Mouse (Mus musculus): Measurements from ENCODE around the gene Hcst. TPM values are rescaled to one million over a fixed set of nuclear protein-coding genes. Genes with fewer than 3 reads are reported as not detected.

The Hcst gene
- polyA plus RNA-seq, 1 experiment from 2014 or later, result 0.95 TPM

DNA sequence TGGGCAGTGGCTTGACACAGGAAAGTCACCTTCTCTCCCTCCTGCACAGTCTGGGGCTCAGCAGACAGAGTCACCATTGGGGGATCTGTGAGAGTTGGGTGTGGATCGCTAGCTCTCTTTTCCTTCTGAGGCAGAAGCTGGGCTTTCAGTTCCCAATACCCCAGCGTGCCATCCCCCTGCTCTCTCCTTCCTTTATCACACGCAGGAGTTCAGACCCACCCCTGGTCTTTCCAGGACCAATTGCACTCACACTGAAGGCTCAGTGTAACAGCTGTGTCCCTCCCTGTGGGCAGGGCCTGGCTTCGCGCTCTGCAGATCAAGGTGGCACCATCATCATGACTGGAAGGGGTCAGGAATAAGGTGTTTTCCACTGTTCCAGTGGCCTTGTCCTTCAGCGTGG lies 34.6 kb upstream of the Hcst start:
- ATAC-seq, result 0 out of 2 replicates have a peak, but pooled peaks have one; percentile 4
- Histone ChIP-seq H3K4me2 (ENCODE audit: low read length) (peak overlapping the region; percentile 51), H3K4me3 (ENCODE audit: low read length) (peak overlapping the region; percentile 29), H3K9me3 (ENCODE audit: control insufficient read depth, low read length) (no peaks in the 10 kb centered on the region), H3K9ac (ENCODE audit: low read depth, low read length) (no peak overlapping the region), H3K27ac (ENCODE audit: low read depth, low read length) (no peak overlapping the region), H3K4me1 (ENCODE audit: control insufficient read depth, insufficient read depth, low read depth, low read length) (peaks cover 26% of the 10 kb centered on the region), H3K36me3 (ENCODE audit: control insufficient read depth, insufficient read depth, low read length) (no peaks in the 10 kb centered on the region), H3K27me3 (replicated peaks; ENCODE audit: control insufficient read depth, insufficient read depth, low read length) (peaks cover 37% of the 10 kb centered on the region)
- 14% methylated on average over 6 of the region's 6 CpGs for WGBS

DNA sequence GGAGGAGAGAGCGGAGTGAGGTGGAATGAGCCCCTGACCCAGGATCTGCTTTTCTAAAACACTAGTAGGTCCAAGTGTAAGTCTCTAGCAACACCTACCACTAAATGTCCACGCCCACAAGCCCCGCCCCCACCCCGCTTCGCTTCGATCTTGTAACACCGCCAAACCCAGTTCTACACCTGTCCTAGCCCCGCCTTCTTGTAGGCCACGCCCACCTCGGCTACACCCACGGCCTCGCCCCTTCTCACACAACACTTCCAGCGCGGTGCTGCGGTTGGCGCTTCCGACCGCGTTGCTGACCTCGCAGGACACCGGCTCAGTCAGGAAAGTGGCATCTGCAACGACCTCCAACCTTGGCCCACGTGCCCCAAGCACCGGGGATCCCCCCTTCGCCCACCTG lies 34.1 kb upstream of the Hcst start:
- WGBS, result 3% methylated on average over 25 of the region's 25 CpGs

GRCm38 (mm10) chr7:30453327-30453726 lies 33.7 kb upstream of the Hcst start:
- Histone ChIP-seq H3K4me2 (ENCODE audit: low read length) (peak overlapping the region; percentile 51), H3K27me3 (replicated peaks; ENCODE audit: control insufficient read depth, insufficient read depth, low read length) (peaks cover 37% of the 10 kb centered on the region), H3K4me1 (ENCODE audit: control insufficient read depth, insufficient read depth, low read depth, low read length) (peaks cover 26% of the 10 kb centered on the region), H3K36me3 (ENCODE audit: control insufficient read depth, insufficient read depth, low read length) (no peaks in the 10 kb centered on the region), H3K27ac (ENCODE audit: low read depth, low read length) (no peak overlapping the region), H3K9me3 (ENCODE audit: control insufficient read depth, low read length) (no peaks in the 10 kb centered on the region), H3K4me3 (ENCODE audit: low read length) (peak overlapping the region; percentile 29), H3K9ac (ENCODE audit: low read depth, low read length) (peak overlapping the region; percentile 43; the same call in 1 of the 2 replicates)
- 13% methylated on average over 25 of the region's 25 CpGs for WGBS
- no peak for ATAC-seq

More for the DNA sequence above, 34.1 kb upstream of the Hcst start:
- H3K36me3 ChIP-seq (ENCODE audit: control insufficient read depth, insufficient read depth, low read length), result no peaks in the 10 kb centered on the region
- H3K4me2 ChIP-seq (ENCODE audit: low read length), result peak overlapping the region; percentile 51
- peak overlapping the region; percentile 29 for H3K4me3 ChIP-seq (ENCODE audit: low read length)
- H3K27me3 ChIP-seq (replicated peaks; ENCODE audit: control insufficient read depth, insufficient read depth, low read length), result peaks cover 37% of the 10 kb centered on the region
- no peaks in the 10 kb centered on the region for H3K9me3 ChIP-seq (ENCODE audit: control insufficient read depth, low read length)
- no peak overlapping the region for H3K27ac ChIP-seq (ENCODE audit: low read depth, low read length)
- H3K9ac ChIP-seq (ENCODE audit: low read depth, low read length), result peak overlapping the region; percentile 43; the same call in 1 of the 2 replicates
- peaks cover 26% of the 10 kb centered on the region for H3K4me1 ChIP-seq (ENCODE audit: control insufficient read depth, insufficient read depth, low read depth, low read length)
- ATAC-seq, result 0 out of 2 replicates have a peak, but pooled peaks have one; percentile 2

DNA sequence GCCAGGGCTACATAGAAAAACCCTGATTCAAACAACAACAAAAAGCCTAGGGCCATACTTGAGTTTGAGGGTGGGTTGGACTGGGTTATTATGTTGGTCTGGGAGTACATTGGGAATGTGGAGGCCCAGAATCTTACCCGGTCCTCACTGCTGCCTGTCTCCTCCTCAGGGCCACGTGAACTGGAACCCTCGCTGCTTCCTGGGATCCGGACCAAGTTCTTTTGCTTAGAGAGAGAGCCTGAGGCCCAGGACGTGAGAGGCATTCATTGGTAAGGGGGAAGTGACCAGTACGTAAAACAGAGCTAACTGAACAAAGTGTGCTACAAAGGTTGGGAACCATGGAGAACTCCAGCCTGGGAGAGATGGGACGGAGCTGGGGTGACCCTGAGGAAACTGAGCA lies 30.6 kb upstream of the Hcst start:
- no peaks in the 10 kb centered on the region for H3K36me3 ChIP-seq (ENCODE audit: control insufficient read depth, insufficient read depth, low read length)
- no peak overlapping the region for H3K4me3 ChIP-seq (ENCODE audit: low read length)
- H3K4me1 ChIP-seq (ENCODE audit: control insufficient read depth, insufficient read depth, low read depth, low read length), result peaks cover 11% of the 10 kb centered on the region
- 65% methylated on average over 7 of the region's 7 CpGs for WGBS
- peaks cover 22% of the 10 kb centered on the region for H3K27me3 ChIP-seq (replicated peaks; ENCODE audit: control insufficient read depth, insufficient read depth, low read length)
- H3K9ac ChIP-seq (ENCODE audit: low read depth, low read length), result no peak overlapping the region
- no peak overlapping the region for H3K27ac ChIP-seq (ENCODE audit: low read depth, low read length)
- no peaks in the 10 kb centered on the region for H3K9me3 ChIP-seq (ENCODE audit: control insufficient read depth, low read length)
- ATAC-seq, result no peak
- H3K4me2 ChIP-seq (ENCODE audit: low read length), result no peak overlapping the region

- WGBS, result under 1% methylated on average over 58 of the region's 72 CpGs
- Histone ChIP-seq H3K27ac (ENCODE audit: low read depth, low read length) (peak within 1 kb of the TSS; percentile 98), H3K9me3 (ENCODE audit: control insufficient read depth, low read length) (no peaks in the 10 kb centered on the region), H3K4me2 (ENCODE audit: low read length) (peak within 1 kb of the TSS; percentile 85), H3K27me3 (replicated peaks; ENCODE audit: control insufficient read depth, insufficient read depth, low read length) (no peaks in the 10 kb centered on the region), H3K9ac (ENCODE audit: low read depth, low read length) (peak within 1 kb of the TSS; percentile 97), H3K4me1 (ENCODE audit: control insufficient read depth, insufficient read depth, low read depth, low read length) (peaks cover 14% of the 10 kb centered on the region), H3K4me3 (ENCODE audit: low read length) (peak within 1 kb of the TSS; percentile 93), H3K36me3 (ENCODE audit: control insufficient read depth, insufficient read depth, low read length) (peaks cover 15% of the 10 kb centered on the region)
- peak; percentile 85 for ATAC-seq
These were observed 25.5 kb upstream of the Hcst start, which contains the start of gene Aplp1 for GRCm38 (mm10) chr7:30444971-30445751. TSS of gene Aplp1 (minus strand) at chr7:30445535.

DNA sequence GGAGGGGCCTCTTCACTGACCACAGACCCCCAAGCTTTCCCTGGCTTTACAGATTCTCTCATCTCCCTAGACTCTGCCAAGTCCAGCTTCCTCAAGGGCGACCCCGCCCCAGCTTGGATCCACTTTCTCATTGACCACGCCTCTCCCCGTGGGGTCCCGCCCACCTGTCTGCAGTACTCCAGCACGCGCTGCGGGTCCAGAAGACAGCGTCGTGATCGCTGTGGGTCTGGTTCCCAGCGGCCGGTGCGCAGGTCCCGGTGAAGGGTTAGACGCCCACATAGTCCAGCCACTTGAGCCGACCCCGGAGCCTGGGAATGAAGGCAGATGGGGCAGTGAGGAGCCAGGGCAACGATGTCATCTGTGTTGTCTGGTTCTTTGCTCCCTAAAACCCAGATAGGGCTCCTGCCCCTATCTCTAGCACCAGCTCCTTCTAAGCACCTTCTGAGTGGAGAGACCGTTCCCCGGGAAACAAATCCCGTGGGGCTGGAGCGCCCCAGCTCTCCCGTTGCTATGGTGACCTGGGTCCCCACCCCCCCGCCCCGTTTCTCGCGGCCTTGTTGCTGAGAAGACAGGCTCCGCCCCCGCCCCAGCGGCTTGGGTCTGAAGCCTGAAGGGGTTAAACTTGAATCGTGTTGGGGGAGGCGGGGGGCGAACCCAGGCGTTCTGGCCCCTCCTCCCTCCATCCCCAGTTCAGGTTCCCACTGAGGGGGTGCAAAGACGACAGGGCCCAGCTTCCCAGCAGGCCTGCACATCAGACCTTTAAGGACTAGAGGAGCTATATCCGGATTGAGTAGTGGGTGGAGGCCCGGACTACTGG lies 24.7 kb upstream of the Hcst start:
- peaks cover 21% of the 10 kb centered on the region for H3K36me3 ChIP-seq (ENCODE audit: control insufficient read depth, insufficient read depth, low read length)
- no peaks in the 10 kb centered on the region for H3K27me3 ChIP-seq (replicated peaks; ENCODE audit: control insufficient read depth, insufficient read depth, low read length)
- H3K27ac ChIP-seq (ENCODE audit: low read depth, low read length), result peak overlapping the region; percentile 98
- H3K4me2 ChIP-seq (ENCODE audit: low read length), result peak overlapping the region; percentile 85
- peak overlapping the region; percentile 93 for H3K4me3 ChIP-seq (ENCODE audit: low read length)
- H3K9ac ChIP-seq (ENCODE audit: low read depth, low read length), result peak overlapping the region; percentile 97
- peak; percentile 53 for ATAC-seq
- peaks cover 14% of the 10 kb centered on the region for H3K4me1 ChIP-seq (ENCODE audit: control insufficient read depth, insufficient read depth, low read depth, low read length)
- under 1% methylated on average over 38 of the region's 38 CpGs for WGBS
- H3K9me3 ChIP-seq (ENCODE audit: control insufficient read depth, low read length), result no peaks in the 10 kb centered on the region

- Histone ChIP-seq H3K4me3 (ENCODE audit: low read length) (peak overlapping the region; percentile 93), H3K27me3 (replicated peaks; ENCODE audit: control insufficient read depth, insufficient read depth, low read length) (no peaks in the 10 kb centered on the region), H3K27ac (ENCODE audit: low read depth, low read length) (peak overlapping the region; percentile 98), H3K4me2 (ENCODE audit: low read length) (peak overlapping the region; percentile 85), H3K36me3 (ENCODE audit: control insufficient read depth, insufficient read depth, low read length) (peaks cover 21% of the 10 kb centered on the region), H3K9me3 (ENCODE audit: control insufficient read depth, low read length) (no peaks in the 10 kb centered on the region), H3K4me1 (ENCODE audit: control insufficient read depth, insufficient read depth, low read depth, low read length) (peaks cover 14% of the 10 kb centered on the region), H3K9ac (ENCODE audit: low read depth, low read length) (peak overlapping the region; percentile 97)
- WGBS, result 15% methylated on average over 9 of the region's 9 CpGs
- no peak for ATAC-seq
These were observed 24.0 kb upstream of the Hcst start for GRCm38 (mm10) chr7:30443696-30444095.

- Histone ChIP-seq H3K27me3 (replicated peaks; ENCODE audit: control insufficient read depth, insufficient read depth, low read length) (no peaks in the 10 kb centered on the region), H3K9me3 (ENCODE audit: control insufficient read depth, low read length) (no peaks in the 10 kb centered on the region), H3K4me1 (ENCODE audit: control insufficient read depth, insufficient read depth, low read depth, low read length) (peaks cover 10% of the 10 kb centered on the region), H3K9ac (ENCODE audit: low read depth, low read length) (no peak overlapping the region), H3K36me3 (ENCODE audit: control insufficient read depth, insufficient read depth, low read length) (peaks cover 39% of the 10 kb centered on the region), H3K27ac (ENCODE audit: low read depth, low read length) (no peak overlapping the region), H3K4me3 (ENCODE audit: low read length) (no peak overlapping the region), H3K4me2 (ENCODE audit: low read length) (no peak overlapping the region)
- no peak for ATAC-seq
- WGBS, result 24% methylated on average over 5 of the region's 5 CpGs
These were observed 21.0 kb upstream of the Hcst start for GRCm38 (mm10) chr7:30440697-30441096.

GRCm38 (mm10) chr7:30439734-30440133 lies 20.1 kb upstream of the Hcst start:
- no peak overlapping the region for H3K4me2 ChIP-seq (ENCODE audit: low read length)
- ATAC-seq, result no peak
- H3K27ac ChIP-seq (ENCODE audit: low read depth, low read length), result no peak overlapping the region
- no peak overlapping the region for H3K4me3 ChIP-seq (ENCODE audit: low read length)
- H3K27me3 ChIP-seq (replicated peaks; ENCODE audit: control insufficient read depth, insufficient read depth, low read length), result no peaks in the 10 kb centered on the region
- 86% methylated on average over 13 of the region's 13 CpGs for WGBS
- peaks cover 10% of the 10 kb centered on the region for H3K4me1 ChIP-seq (ENCODE audit: control insufficient read depth, insufficient read depth, low read depth, low read length)
- peaks cover 49% of the 10 kb centered on the region for H3K36me3 ChIP-seq (ENCODE audit: control insufficient read depth, insufficient read depth, low read length)
- no peak overlapping the region for H3K9ac ChIP-seq (ENCODE audit: low read depth, low read length)
- H3K9me3 ChIP-seq (ENCODE audit: control insufficient read depth, low read length), result no peaks in the 10 kb centered on the region
